Mouse (Mus musculus) forebrain, embryonic 12.5 days (tissue): ENCODE data around the gene Gpr3. TPM values are rescaled to one million over a fixed set of nuclear protein-coding genes. Genes with fewer than 3 reads are reported as not detected.

ENCODE experiments used
- ATAC-seq: fragments of 200-750 bp; cut with Nextera tagmentation; 2 replicates; pipeline ENCODE4 v1.8.0; 2017; ENCODE audit warnings: moderate TSS enrichment; ENCODE audit not compliant: low FRiP score
- H3K27ac ChIP-seq: fragments of 300-500 bp; sonication (generic); 2 replicates; pipeline ENCODE4 v1.5.1; 2016; ENCODE audit warnings: mild to moderate bottlenecking
- H3K27me3 ChIP-seq: fragments of 300-500 bp; sonication (generic); 2 replicates; pipeline ENCODE4 v1.6.1; 2016; ENCODE audit warnings: mild to moderate bottlenecking
- H3K36me3 ChIP-seq: fragments of 300-500 bp; sonication (generic); replicated peaks from 2 replicates; pipeline ENCODE4 v1.6.1; 2016; ENCODE audit warnings: mild to moderate bottlenecking
- H3K4me1 ChIP-seq: fragments of 300-500 bp; sonication (generic); 2 replicates; pipeline ENCODE4 v1.6.1; 2016
- H3K4me2 ChIP-seq: fragments of 300-500 bp; sonication (generic); 2 replicates; pipeline ENCODE4 v1.6.1; 2016; ENCODE audit warnings: mild to moderate bottlenecking, moderate library complexity
- H3K4me3 ChIP-seq: fragments of 300-500 bp; sonication (generic); replicated peaks from 2 replicates; pipeline ENCODE4 v1.5.1; 2016; ENCODE audit warnings: mild to moderate bottlenecking
- H3K9ac ChIP-seq: fragments of 300-500 bp; sonication (generic); 2 replicates; pipeline ENCODE4 v1.6.1; 2016; ENCODE audit warnings: mild to moderate bottlenecking
- H3K9me3 ChIP-seq: fragments of 300-500 bp; sonication (generic); 2 replicates; pipeline ENCODE4 v1.6.1; 2016
- WGBS: fragments of 180-500 bp; shearing (Covaris S2); methylation state at CpG from one replicate; pipeline ENCODE4 v1.1.7; 2016; 5-methylcytosine and 5-hydroxymethylcytosine counted together
- polyA plus RNA-seq: library from polyadenylated mRNA; unstranded; fragments of >200 nt; fragmentation: Nextera tagmentation; extraction: Ambion mirVana; gene quantifications from 2 replicates; pipeline ENCODE4 v1.2.1, GENCODE M21; 2016

The Gpr3 gene
- polyA plus RNA-seq, 1 experiment from 2014 or later = 0.14 TPM

DNA sequence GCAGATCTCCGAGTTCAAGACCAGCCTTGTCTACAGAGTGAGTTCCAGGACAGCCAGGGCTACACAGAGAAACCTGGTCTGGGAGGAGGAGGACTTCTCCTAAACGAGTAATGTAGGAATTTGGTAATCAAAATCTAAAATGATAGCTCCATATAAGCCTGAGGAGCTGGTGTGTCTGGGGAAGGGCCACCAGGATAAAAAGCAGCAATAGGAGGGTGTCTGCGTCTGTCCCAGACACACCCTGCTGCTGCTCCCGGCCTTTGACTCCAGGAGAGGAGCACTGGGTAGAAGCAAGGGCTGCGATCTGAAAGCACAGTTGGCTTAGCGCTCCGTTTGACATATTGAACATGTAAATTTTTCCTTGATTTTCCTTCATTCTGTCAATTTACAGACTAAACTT, 37.1 kb downstream of the Gpr3 start:
- H3K9me3 ChIP-seq = no peaks in the 10 kb centered on the region
- H3K4me1 ChIP-seq = peaks cover 15% of the 10 kb centered on the region
- 86% methylated on average over 7 of the region's 7 CpGs for WGBS
- H3K4me2 ChIP-seq = no peak overlapping the region
- peaks cover 15% of the 10 kb centered on the region; the same call in 1 of the 2 replicates for H3K36me3 ChIP-seq
- ATAC-seq = no peak
- no peaks in the 10 kb centered on the region for H3K27me3 ChIP-seq
- H3K27ac ChIP-seq = no peak overlapping the region
- no peak overlapping the region for H3K9ac ChIP-seq
- no peak overlapping the region for H3K4me3 ChIP-seq

- ATAC-seq = no peak
- 86% methylated on average over 4 of the region's 4 CpGs for WGBS
- Histone ChIP-seq H3K27me3 (no peaks in the 10 kb centered on the region), H3K27ac (no peak overlapping the region), H3K9ac (no peak overlapping the region), H3K4me1 (peaks cover 15% of the 10 kb centered on the region), H3K9me3 (no peaks in the 10 kb centered on the region), H3K36me3 (peaks cover 15% of the 10 kb centered on the region; the same call in 1 of the 2 replicates), H3K4me3 (no peak overlapping the region), H3K4me2 (no peak overlapping the region)
Measured at GRCm38 (mm10) chr4:133174361-133174760, 38.0 kb downstream of the Gpr3 start.

- peaks cover 15% of the 10 kb centered on the region for H3K4me1 ChIP-seq
- 95% methylated on average over 4 of the region's 4 CpGs for WGBS
- peaks cover 10% of the 10 kb centered on the region; the same call in 1 of the 2 replicates for H3K36me3 ChIP-seq
- H3K9ac ChIP-seq = no peak overlapping the region
- H3K27me3 ChIP-seq = no peaks in the 10 kb centered on the region
- no peak overlapping the region for H3K27ac ChIP-seq
- H3K9me3 ChIP-seq = no peaks in the 10 kb centered on the region
- no peak overlapping the region for H3K4me3 ChIP-seq
- no peak for ATAC-seq
- H3K4me2 ChIP-seq = no peak overlapping the region
Measured at GRCm38 (mm10) chr4:133172451-133172850, 39.9 kb downstream of the Gpr3 start.

- ATAC-seq = no peak
Measured at GRCm38 (mm10) chr4:133170616-133171015, 41.7 kb downstream of the Gpr3 start.

GRCm38 (mm10) chr4:133170056-133170524, 42.2 kb downstream of the Gpr3 start:
- WGBS = 91% methylated on average over 3 of the region's 3 CpGs
- no peak overlapping the region for H3K4me2 ChIP-seq
- no peak overlapping the region for H3K4me3 ChIP-seq
- H3K27ac ChIP-seq = no peak overlapping the region
- H3K9ac ChIP-seq = no peak overlapping the region
- no peaks in the 10 kb centered on the region for H3K27me3 ChIP-seq
- ATAC-seq = no peak
- no peaks in the 10 kb centered on the region for H3K36me3 ChIP-seq
- H3K9me3 ChIP-seq = no peaks in the 10 kb centered on the region
- no peaks in the 10 kb centered on the region for H3K4me1 ChIP-seq

More at GRCm38 (mm10) chr4:133170616-133171015, 41.7 kb downstream of the Gpr3 start:
- Histone ChIP-seq H3K4me1 (no peaks in the 10 kb centered on the region), H3K4me3 (no peak overlapping the region), H3K27me3 (no peaks in the 10 kb centered on the region), H3K27ac (no peak overlapping the region), H3K36me3 (no peaks in the 10 kb centered on the region), H3K4me2 (no peak overlapping the region), H3K9ac (no peak overlapping the region), H3K9me3 (no peaks in the 10 kb centered on the region)

DNA sequence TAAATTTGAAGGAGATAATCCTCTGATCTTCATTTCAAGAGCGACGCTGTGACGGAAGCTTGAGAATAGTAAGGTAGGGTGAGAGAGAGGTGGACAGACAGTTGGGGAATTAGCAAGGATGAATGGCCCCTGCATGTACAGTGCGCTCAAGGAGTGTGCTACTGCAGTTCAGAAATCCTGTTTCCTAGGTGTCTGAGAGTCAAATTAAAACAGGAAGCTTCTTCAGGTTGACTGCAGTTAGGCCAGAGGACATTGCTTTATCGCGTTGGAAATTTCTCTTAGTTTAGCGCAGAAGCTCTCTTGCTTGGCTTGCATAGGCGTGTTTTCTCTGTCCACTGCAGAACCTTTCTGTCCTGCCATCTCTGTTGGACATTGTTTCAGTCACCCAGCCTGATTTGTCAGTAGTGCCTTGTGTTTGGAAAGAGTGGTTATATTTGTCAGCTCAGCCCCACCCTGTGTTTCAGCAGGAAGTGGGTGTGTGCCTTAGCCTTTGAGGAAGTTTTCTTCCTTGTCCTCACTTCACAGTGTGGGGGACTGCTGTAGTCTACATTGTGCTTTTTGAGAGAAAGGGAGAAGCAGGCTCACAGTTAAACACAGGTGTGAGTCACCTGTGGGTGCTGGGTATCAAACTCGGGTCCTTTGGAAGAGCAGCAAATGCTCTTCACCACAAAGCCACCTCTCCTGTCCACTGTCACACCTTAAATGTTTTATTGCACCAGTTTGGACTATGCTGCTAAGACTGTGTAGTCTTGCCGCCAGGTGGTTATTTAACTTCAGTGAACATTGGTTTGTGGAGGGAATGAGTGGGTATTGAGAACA, 42.9 kb downstream of the Gpr3 start:
- Histone ChIP-seq H3K9ac (no peak overlapping the region), H3K9me3 (no peaks in the 10 kb centered on the region), H3K4me3 (no peak overlapping the region), H3K4me1 (no peaks in the 10 kb centered on the region), H3K27me3 (no peaks in the 10 kb centered on the region), H3K4me2 (no peak overlapping the region), H3K27ac (no peak overlapping the region), H3K36me3 (no peaks in the 10 kb centered on the region)
- 93% methylated on average over 10 of the region's 10 CpGs for WGBS
- ATAC-seq = no peak

DNA sequence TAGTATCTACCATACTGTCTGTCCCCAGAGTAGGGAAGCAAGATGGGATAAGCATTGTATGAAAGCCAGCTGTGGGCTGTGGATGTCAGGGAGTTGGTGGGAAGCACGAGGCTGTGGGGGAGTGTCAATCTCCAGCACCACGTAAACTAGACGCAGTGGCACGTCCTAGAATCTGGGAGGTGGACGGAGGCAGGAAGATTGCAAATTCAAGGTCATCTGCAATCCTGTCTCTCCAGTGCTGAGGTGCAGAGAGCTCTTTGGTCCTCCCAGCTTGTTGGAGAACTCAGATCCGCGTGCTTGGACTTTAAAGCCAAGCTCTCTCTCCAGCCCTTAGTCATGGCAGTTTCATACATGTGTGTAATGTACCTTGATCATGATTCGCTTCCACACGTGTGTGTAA, 45.6 kb downstream of the Gpr3 start:
- H3K36me3 ChIP-seq = no peaks in the 10 kb centered on the region
- H3K4me1 ChIP-seq = no peaks in the 10 kb centered on the region
- no peak overlapping the region for H3K4me2 ChIP-seq
- H3K27me3 ChIP-seq = no peaks in the 10 kb centered on the region
- WGBS = 96% methylated on average over 9 of the region's 9 CpGs
- H3K4me3 ChIP-seq = no peak overlapping the region
- no peak overlapping the region for H3K9ac ChIP-seq
- no peaks in the 10 kb centered on the region for H3K9me3 ChIP-seq
- H3K27ac ChIP-seq = no peak overlapping the region
- no peak for ATAC-seq

DNA sequence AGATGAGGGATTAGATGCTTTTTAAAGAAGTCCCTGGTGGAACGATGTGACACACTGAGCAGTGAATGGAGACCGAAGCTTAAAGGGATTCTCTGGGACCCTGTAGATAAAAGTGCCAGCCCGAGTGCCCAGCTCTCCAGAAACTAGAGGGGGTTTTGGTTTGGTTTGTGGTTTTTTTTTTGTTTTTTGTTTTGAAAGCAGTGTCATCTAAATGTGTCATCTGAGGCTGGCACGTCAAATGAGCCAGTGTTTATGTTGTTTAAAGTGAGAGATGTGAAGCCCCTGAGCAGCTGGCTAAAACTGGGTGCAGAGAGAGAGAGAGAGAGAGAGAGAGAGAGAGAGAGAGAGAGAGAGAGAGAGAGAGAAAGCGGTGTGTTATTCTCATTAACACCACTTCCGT, 50.1 kb downstream of the Gpr3 start:
- Histone ChIP-seq H3K4me2 (no peak overlapping the region), H3K9ac (no peak overlapping the region), H3K4me1 (peaks cover 14% of the 10 kb centered on the region), H3K27me3 (no peaks in the 10 kb centered on the region), H3K36me3 (0 out of 2 replicates have a peak, but pooled peaks cover 3% of the 10 kb centered on the region), H3K27ac (no peak overlapping the region), H3K4me3 (no peak overlapping the region), H3K9me3 (no peaks in the 10 kb centered on the region)
- 73% methylated on average over 6 of the region's 6 CpGs for WGBS
- no peak for ATAC-seq

- H3K4me3 ChIP-seq = no peak overlapping the region
- H3K9me3 ChIP-seq = no peaks in the 10 kb centered on the region
- H3K36me3 ChIP-seq = 0 out of 2 replicates have a peak, but pooled peaks cover 3% of the 10 kb centered on the region
- WGBS = 83% methylated on average over 4 of the region's 4 CpGs
- H3K27ac ChIP-seq = no peak overlapping the region
- no peaks in the 10 kb centered on the region for H3K27me3 ChIP-seq
- no peak overlapping the region for H3K4me2 ChIP-seq
- ATAC-seq = no peak
- H3K9ac ChIP-seq = no peak overlapping the region
- H3K4me1 ChIP-seq = peaks cover 21% of the 10 kb centered on the region
Measured at GRCm38 (mm10) chr4:133160821-133161220, 51.5 kb downstream of the Gpr3 start.

- Histone ChIP-seq H3K27me3 (no peaks in the 10 kb centered on the region), H3K9ac (no peak overlapping the region), H3K36me3 (0 out of 2 replicates have a peak, but pooled peaks cover 3% of the 10 kb centered on the region), H3K4me2 (no peak overlapping the region), H3K9me3 (no peaks in the 10 kb centered on the region), H3K4me3 (no peak overlapping the region), H3K27ac (no peak overlapping the region), H3K4me1 (peaks cover 21% of the 10 kb centered on the region)
- ATAC-seq = no peak
- WGBS = 72% methylated on average over 8 of the region's 8 CpGs
Measured at GRCm38 (mm10) chr4:133160211-133160610, 52.1 kb downstream of the Gpr3 start.

GRCm38 (mm10) chr4:133159646-133160045, 52.7 kb downstream of the Gpr3 start:
- Histone ChIP-seq H3K4me1 (peaks cover 21% of the 10 kb centered on the region), H3K9ac (no peak overlapping the region), H3K9me3 (no peaks in the 10 kb centered on the region), H3K36me3 (0 out of 2 replicates have a peak, but pooled peaks cover 3% of the 10 kb centered on the region), H3K27me3 (no peaks in the 10 kb centered on the region), H3K4me3 (no peak overlapping the region), H3K27ac (no peak overlapping the region), H3K4me2 (no peak overlapping the region)
- ATAC-seq = no peak
- WGBS = 33% methylated on average over 4 of the region's 4 CpGs
